Mouse (Mus musculus) liver, embryonic 14.5 days (tissue): ENCODE measurements around the gene Il6st.

Source experiments
- CTCF ChIP-seq: IDR thresholded peaks from 2 replicates; pipeline ENCODE4 v1.5.1; 2016; ENCODE audit warnings: antibody characterized with exemption, low read depth, control low read depth
- EP300 ChIP-seq: IDR thresholded peaks from 2 replicates; pipeline ENCODE4 v1.6.1; 2016; ENCODE audit warnings: antibody characterized with exemption, low read depth

GRCm38 (mm10) chr13:112465585-112465984, 1.7 kb downstream of the Il6st start:
- TF ChIP-seq CTCF (no peak), EP300 (no peak)
